Mouse (Mus musculus): Measurements from ENCODE around the gene Pitpnm2. TPM values are rescaled to one million over a fixed set of nuclear protein-coding genes. Genes with fewer than 3 reads are reported as not detected.

The Pitpnm2 gene
- polyA plus RNA-seq, 2 experiments: 1.9 to 4.7 TPM

DNA sequence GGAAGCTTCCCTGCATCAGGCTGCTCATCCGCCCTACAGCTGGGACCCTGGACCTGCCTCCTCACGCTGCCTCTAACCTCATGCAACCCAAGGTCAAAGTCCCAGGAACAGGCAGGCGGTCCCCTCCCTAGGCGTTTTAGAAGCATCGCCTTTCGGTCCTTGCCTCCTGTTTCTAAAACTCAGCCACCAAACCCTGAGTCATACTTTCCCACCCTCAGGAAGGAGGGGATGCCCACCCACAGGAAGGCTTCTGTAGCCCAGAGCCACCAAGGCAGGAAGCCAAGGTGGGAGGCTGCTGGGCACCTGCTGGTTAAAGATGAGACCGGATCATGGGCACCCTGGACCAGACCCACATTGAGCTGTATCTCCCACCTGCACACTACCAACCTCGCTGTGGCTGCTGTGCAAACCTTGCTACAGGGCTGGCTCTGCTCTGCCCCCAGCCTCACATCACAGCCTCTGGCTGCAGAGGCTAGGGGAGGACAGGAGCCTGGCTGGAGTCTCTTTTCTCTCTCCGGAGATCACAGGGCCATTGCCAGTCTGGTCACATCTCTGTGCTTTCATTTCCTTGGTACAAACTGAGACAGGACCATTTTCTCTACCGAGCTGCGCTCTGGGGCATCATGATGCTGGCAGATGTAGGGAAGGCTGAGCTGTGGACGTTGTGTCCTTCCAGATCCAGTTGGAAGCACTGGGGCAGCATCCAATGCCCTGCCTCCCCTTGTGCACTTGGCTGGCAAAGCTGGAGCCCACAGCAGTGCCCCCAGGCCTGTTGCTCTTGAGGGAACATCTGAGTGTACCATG lies 61.9 kb downstream of the Pitpnm2 start:
- DNase-seq (ENCODE audit: low read depth in 3 of 3, low spot score in 3 of 3) (no peak), ATAC-seq (ENCODE audit: insufficient read depth) (no peak; the same call in 1 of the 2 replicates)
- WGBS (ENCODE audit: insufficient replicate concordance): 67% methylated on average over 12 of the region's 12 CpGs
- H3K4me2 ChIP-seq (ENCODE audit: low read depth): no peak overlapping the region
- TF ChIP-seq CTCF (IDR thresholded peaks at IDR 0.05; ENCODE audit: low read depth) (no peak), EP300 (IDR thresholded peaks at IDR 0.05; ENCODE audit: low read depth) (no peak)
- H3K9ac ChIP-seq (replicated peaks): no peak overlapping the region
- no peak overlapping the region for H3K27ac ChIP-seq
- H3K9me3 ChIP-seq (ENCODE audit: control insufficient read depth, low read length): no peaks in the 10 kb centered on the region
- no peaks in the 10 kb centered on the region for H3K27me3 ChIP-seq (ENCODE audit: control insufficient read depth, insufficient read depth, low read length)
- no peaks in the 10 kb centered on the region for H3K36me3 ChIP-seq (replicated peaks; ENCODE audit: control insufficient read depth, insufficient read depth, low read depth)
- H3K4me3 ChIP-seq (ENCODE audit: insufficient read depth in 1 of 2, low read depth in 2 of 2, low read length in 2 of 2): no peak overlapping the region
- peaks cover 10 to 23% of the 10 kb centered on the region in 2 experiments for H3K4me1 ChIP-seq (replicated peaks; ENCODE audit: control insufficient read depth in 2 of 2, insufficient read depth in 2 of 2, low read length in 1 of 2)

DNA sequence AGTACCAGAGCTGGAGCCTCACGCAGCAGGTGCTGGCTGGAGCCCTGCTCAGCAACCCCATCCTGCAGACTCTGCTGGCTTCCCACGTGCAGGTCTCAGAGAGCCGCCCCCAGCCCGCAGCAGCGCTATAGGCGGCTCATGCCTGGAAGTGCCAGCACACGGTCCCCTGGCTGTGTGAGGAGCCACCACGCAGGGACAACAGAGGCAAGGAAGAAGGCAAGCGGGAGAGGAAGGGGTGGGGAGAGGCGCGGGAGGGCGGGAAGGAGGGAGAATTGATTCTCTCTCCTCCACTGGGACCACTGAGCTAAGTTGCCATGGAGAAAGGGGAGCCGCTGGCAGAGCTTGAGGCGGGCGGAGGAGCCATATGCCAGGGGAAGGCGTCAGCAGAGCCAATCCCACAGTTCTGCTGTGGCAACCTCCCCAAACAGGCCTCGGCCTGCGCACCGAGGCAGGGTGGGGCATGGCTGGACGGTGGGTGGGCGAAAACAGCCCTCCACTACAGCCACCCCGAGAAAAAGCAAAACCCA lies 62.5 kb downstream of the Pitpnm2 start:
- no peaks in the 10 kb centered on the region for H3K9me3 ChIP-seq (ENCODE audit: control insufficient read depth, low read length)
- peaks cover 12 to 29% of the 10 kb centered on the region in 2 experiments for H3K4me1 ChIP-seq (replicated peaks; ENCODE audit: control insufficient read depth in 2 of 2, insufficient read depth in 2 of 2, low read length in 1 of 2)
- 56% methylated on average over 22 of the region's 22 CpGs for WGBS (ENCODE audit: insufficient replicate concordance)
- no peak for DNase-seq (ENCODE audit: low read depth in 3 of 3, low spot score in 3 of 3)
- H3K27ac ChIP-seq: no peak overlapping the region
- no peak for ATAC-seq (ENCODE audit: insufficient read depth)
- H3K4me2 ChIP-seq (ENCODE audit: low read depth): peak overlapping the region; percentile 32; the same call in 1 of the 2 replicates
- TF ChIP-seq CTCF (IDR thresholded peaks at IDR 0.05; ENCODE audit: low read depth) (no peak), EP300 (IDR thresholded peaks at IDR 0.05; ENCODE audit: low read depth) (no peak)
- no peaks in the 10 kb centered on the region for H3K27me3 ChIP-seq (ENCODE audit: control insufficient read depth, insufficient read depth, low read length)
- H3K36me3 ChIP-seq (replicated peaks; ENCODE audit: control insufficient read depth, insufficient read depth, low read depth): no peaks in the 10 kb centered on the region
- H3K9ac ChIP-seq (replicated peaks): no peak overlapping the region
- no peak overlapping the region for H3K4me3 ChIP-seq (ENCODE audit: insufficient read depth in 1 of 2, low read depth in 2 of 2, low read length in 2 of 2)

DNA sequence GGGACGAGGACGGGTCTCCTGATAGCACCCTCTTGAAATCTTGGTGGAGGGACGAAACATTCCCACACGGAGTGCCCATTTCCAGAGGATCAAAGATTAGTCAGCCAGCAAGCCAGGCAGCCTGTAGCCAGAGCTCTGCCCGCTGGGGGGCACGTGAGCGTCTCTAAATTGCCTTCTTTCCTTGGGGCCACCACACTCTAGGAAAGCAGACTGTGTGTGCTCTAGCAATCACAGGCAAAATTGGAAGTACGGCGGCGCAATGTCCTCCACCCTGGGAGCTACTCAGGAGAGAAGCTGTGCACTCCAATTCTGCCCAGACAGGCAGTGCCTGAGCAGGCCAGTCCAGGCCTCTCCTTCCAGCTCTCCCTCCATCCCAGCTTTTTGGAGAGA lies 63.1 kb downstream of the Pitpnm2 start:
- no peak for ATAC-seq (ENCODE audit: insufficient read depth)
- H3K4me2 ChIP-seq (ENCODE audit: low read depth): no peak overlapping the region
- peaks cover 15 to 34% of the 10 kb centered on the region in 2 experiments for H3K4me1 ChIP-seq (replicated peaks; ENCODE audit: control insufficient read depth in 2 of 2, insufficient read depth in 2 of 2, low read length in 1 of 2)

GRCm38 (mm10) chr5:124185706-124186464 lies 63.7 kb downstream of the Pitpnm2 start:
- Histone ChIP-seq H3K36me3 (replicated peaks; ENCODE audit: control insufficient read depth, insufficient read depth, low read depth) (no peaks in the 10 kb centered on the region), H3K27me3 (ENCODE audit: control insufficient read depth, insufficient read depth, low read length) (no peaks in the 10 kb centered on the region), H3K9me3 (ENCODE audit: control insufficient read depth, low read length) (no peaks in the 10 kb centered on the region), H3K4me3 (ENCODE audit: insufficient read depth in 1 of 2, low read depth in 2 of 2, low read length in 2 of 2) (no peak overlapping the region), H3K4me2 (ENCODE audit: low read depth) (no peak overlapping the region), H3K4me1 (replicated peaks; ENCODE audit: control insufficient read depth in 2 of 2, insufficient read depth in 2 of 2, low read length in 1 of 2) (peaks cover 15 to 38% of the 10 kb centered on the region in 2 experiments), H3K27ac (no peak overlapping the region), H3K9ac (replicated peaks) (no peak overlapping the region)
- 74% methylated on average over 15 of the region's 15 CpGs for WGBS (ENCODE audit: insufficient replicate concordance)
- DNase-seq (ENCODE audit: low read depth in 3 of 3, low spot score in 3 of 3): no peak
- no peak for TF ChIP-seq CTCF (IDR thresholded peaks at IDR 0.05; ENCODE audit: low read depth)
- no peak for TF ChIP-seq EP300 (IDR thresholded peaks at IDR 0.05; ENCODE audit: low read depth)
- ATAC-seq (ENCODE audit: insufficient read depth): no peak

More for the DNA sequence above, 63.1 kb downstream of the Pitpnm2 start:
- DNase-seq (ENCODE audit: low read depth in 3 of 3, low spot score in 3 of 3): no peak
- TF ChIP-seq CTCF (IDR thresholded peaks at IDR 0.05; ENCODE audit: low read depth) (no peak), EP300 (IDR thresholded peaks at IDR 0.05; ENCODE audit: low read depth) (no peak)
- Histone ChIP-seq H3K9ac (replicated peaks) (no peak overlapping the region), H3K27ac (no peak overlapping the region), H3K27me3 (ENCODE audit: control insufficient read depth, insufficient read depth, low read length) (no peaks in the 10 kb centered on the region), H3K4me3 (ENCODE audit: insufficient read depth in 1 of 2, low read depth in 2 of 2, low read length in 2 of 2) (no peak overlapping the region), H3K36me3 (replicated peaks; ENCODE audit: control insufficient read depth, insufficient read depth, low read depth) (no peaks in the 10 kb centered on the region), H3K9me3 (ENCODE audit: control insufficient read depth, low read length) (no peaks in the 10 kb centered on the region)
- WGBS (ENCODE audit: insufficient replicate concordance): 75% methylated on average over 10 of the region's 10 CpGs

Measured in liver, embryonic 14.5 days (tissue).